Mouse (Mus musculus): ENCODE data around the gene Tmem182. TPM values are rescaled to one million over a fixed set of nuclear protein-coding genes. Genes with fewer than 3 reads are reported as not detected.

Gene Tmem182
- polyA plus RNA-seq (2014; fragmentation: Nextera tagmentation; extraction: Ambion mirVana): 48.5 and 52.0 TPM in 2 replicates

- Histone ChIP-seq H3K27me3 (ENCODE audit: control insufficient read depth, insufficient read depth, low read length) (no peaks in the 10 kb centered on the region), H3K9me3 (ENCODE audit: control insufficient read depth, low read length) (no peaks in the 10 kb centered on the region), H3K4me1 (ENCODE audit: control insufficient read depth in 2 of 2, insufficient read depth in 2 of 2, low read length in 2 of 2) (peaks cover 12 to 15% of the 10 kb centered on the region in 2 experiments; a peak in 3 of 4 replicates), H3K4me3 (ENCODE audit: control insufficient read depth in 1 of 2, insufficient read depth in 1 of 2, low read depth in 1 of 2, low read length in 2 of 2) (peak within 1 kb of the TSS; percentile 25 to 30), H3K4me2 (ENCODE audit: low read length) (peak within 1 kb of the TSS; percentile 54), H3K27ac (replicated peaks in 1 of 2; ENCODE audit: control insufficient read depth in 1 of 2, insufficient read depth in 1 of 2, low read depth in 2 of 2, low read length in 2 of 2) (peak within 1 kb of the TSS; percentile 83 to 93), H3K9ac (ENCODE audit: low read length) (peak within 1 kb of the TSS; percentile 31), H3K36me3 (ENCODE audit: control insufficient read depth, insufficient read depth, low read length) (no peaks in the 10 kb centered on the region; the same call in 1 of the 2 replicates)
- ATAC-seq (ENCODE audit: insufficient number of reproducible peaks, insufficient read depth, low FRiP score, low read depth): peak; percentile 78; the same call in 1 of the 2 replicates
- WGBS: 25% methylated on average over 9 of the region's 9 CpGs
Observed at GRCm38 (mm10) chr1:40805351-40805750, at the start of gene Tmem182. TSS of gene Tmem182 (plus strand) at chr1:40805601.

GRCm38 (mm10) chr1:40759751-40760445 is 45.5 kb upstream of the Tmem182 start:
- Histone ChIP-seq H3K36me3 (ENCODE audit: control insufficient read depth, insufficient read depth, low read length) (no peaks in the 10 kb centered on the region), H3K9ac (ENCODE audit: low read length) (no peak overlapping the region), H3K27ac (replicated peaks in 1 of 2; ENCODE audit: control insufficient read depth in 1 of 2, insufficient read depth in 1 of 2, low read depth in 2 of 2, low read length in 2 of 2) (no peak overlapping the region), H3K9me3 (ENCODE audit: control insufficient read depth, low read length) (no peaks in the 10 kb centered on the region), H3K4me3 (ENCODE audit: control insufficient read depth in 1 of 2, insufficient read depth in 1 of 2, low read depth in 1 of 2, low read length in 2 of 2) (no peak overlapping the region), H3K4me2 (ENCODE audit: low read length) (no peak overlapping the region), H3K27me3 (ENCODE audit: control insufficient read depth, insufficient read depth, low read length) (no peaks in the 10 kb centered on the region), H3K4me1 (ENCODE audit: control insufficient read depth in 2 of 2, insufficient read depth in 2 of 2, low read length in 2 of 2) (peaks cover 0 to 2% of the 10 kb centered on the region in 2 experiments; a peak in 1 of 4 replicates)
- WGBS: 84% methylated on average over 6 of the region's 6 CpGs
- no peak for ATAC-seq (ENCODE audit: insufficient number of reproducible peaks, insufficient read depth, low FRiP score, low read depth)

GRCm38 (mm10) chr1:40764042-40764441 is 41.4 kb upstream of the Tmem182 start:
- no peak overlapping the region for H3K4me2 ChIP-seq (ENCODE audit: low read length)
- H3K36me3 ChIP-seq (ENCODE audit: control insufficient read depth, insufficient read depth, low read length): no peaks in the 10 kb centered on the region
- no peaks in the 10 kb centered on the region for H3K27me3 ChIP-seq (ENCODE audit: control insufficient read depth, insufficient read depth, low read length)
- H3K4me1 ChIP-seq (ENCODE audit: control insufficient read depth in 2 of 2, insufficient read depth in 2 of 2, low read length in 2 of 2): no peaks in the 10 kb centered on the region; a peak in 1 of 4 replicates
- ATAC-seq (ENCODE audit: insufficient number of reproducible peaks, insufficient read depth, low FRiP score, low read depth): no peak
- H3K4me3 ChIP-seq (ENCODE audit: control insufficient read depth in 1 of 2, insufficient read depth in 1 of 2, low read depth in 1 of 2, low read length in 2 of 2): no peak overlapping the region
- no peaks in the 10 kb centered on the region for H3K9me3 ChIP-seq (ENCODE audit: control insufficient read depth, low read length)
- whole genome bisulfite sequencing: 86% methylated on average over 1 of the region's 1 CpGs
- no peak overlapping the region for H3K27ac ChIP-seq (replicated peaks in 1 of 2; ENCODE audit: control insufficient read depth in 1 of 2, insufficient read depth in 1 of 2, low read depth in 2 of 2, low read length in 2 of 2)
- no peak overlapping the region for H3K9ac ChIP-seq (ENCODE audit: low read length)

DNA sequence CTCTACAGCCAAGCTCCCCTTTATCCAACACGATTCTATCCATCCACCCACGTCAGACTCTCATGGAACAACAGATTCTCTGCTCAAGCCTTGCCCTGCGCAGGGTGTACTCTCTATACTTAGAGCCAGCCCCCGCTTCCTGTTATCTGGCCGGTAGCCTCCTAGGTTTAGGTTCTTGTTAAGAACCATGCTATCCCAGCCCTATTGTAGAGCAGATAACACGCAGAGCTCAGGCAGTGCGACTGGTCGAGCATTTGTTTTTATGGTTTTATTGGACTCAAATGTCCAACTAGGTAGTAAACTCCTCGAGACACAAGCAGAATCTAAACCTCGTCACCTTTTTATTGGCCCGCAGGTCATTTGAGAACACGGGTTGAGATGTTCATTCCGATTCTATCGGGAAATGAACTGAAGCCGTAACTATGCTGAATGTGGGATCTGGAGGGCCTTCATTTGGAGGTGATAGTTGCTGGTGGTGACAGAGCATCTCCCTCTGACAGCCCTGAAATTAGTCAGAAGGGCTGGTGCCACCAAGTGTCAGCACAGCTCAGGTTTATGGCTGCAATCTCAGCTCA is 40.6 kb upstream of the Tmem182 start:
- 74% methylated on average over 15 of the region's 15 CpGs for WGBS
- Histone ChIP-seq H3K4me2 (ENCODE audit: low read length) (no peak overlapping the region), H3K27me3 (ENCODE audit: control insufficient read depth, insufficient read depth, low read length) (no peaks in the 10 kb centered on the region), H3K27ac (replicated peaks in 1 of 2; ENCODE audit: control insufficient read depth in 1 of 2, insufficient read depth in 1 of 2, low read depth in 2 of 2, low read length in 2 of 2) (no peak overlapping the region), H3K4me3 (ENCODE audit: control insufficient read depth in 1 of 2, insufficient read depth in 1 of 2, low read depth in 1 of 2, low read length in 2 of 2) (no peak overlapping the region), H3K9me3 (ENCODE audit: control insufficient read depth, low read length) (no peaks in the 10 kb centered on the region), H3K36me3 (ENCODE audit: control insufficient read depth, insufficient read depth, low read length) (no peaks in the 10 kb centered on the region), H3K9ac (ENCODE audit: low read length) (no peak overlapping the region), H3K4me1 (ENCODE audit: control insufficient read depth in 2 of 2, insufficient read depth in 2 of 2, low read length in 2 of 2) (no peaks in the 10 kb centered on the region)
- no peak for ATAC-seq (ENCODE audit: insufficient number of reproducible peaks, insufficient read depth, low FRiP score, low read depth)

- Histone ChIP-seq H3K36me3 (ENCODE audit: control insufficient read depth, insufficient read depth, low read length) (no peaks in the 10 kb centered on the region), H3K27me3 (ENCODE audit: control insufficient read depth, insufficient read depth, low read length) (no peaks in the 10 kb centered on the region), H3K27ac (replicated peaks in 1 of 2; ENCODE audit: control insufficient read depth in 1 of 2, insufficient read depth in 1 of 2, low read depth in 2 of 2, low read length in 2 of 2) (no peak overlapping the region), H3K9ac (ENCODE audit: low read length) (no peak overlapping the region), H3K4me2 (ENCODE audit: low read length) (no peak overlapping the region), H3K9me3 (ENCODE audit: control insufficient read depth, low read length) (no peaks in the 10 kb centered on the region), H3K4me1 (ENCODE audit: control insufficient read depth in 2 of 2, insufficient read depth in 2 of 2, low read length in 2 of 2) (no peaks in the 10 kb centered on the region), H3K4me3 (ENCODE audit: control insufficient read depth in 1 of 2, insufficient read depth in 1 of 2, low read depth in 1 of 2, low read length in 2 of 2) (no peak overlapping the region)
- ATAC-seq (ENCODE audit: insufficient number of reproducible peaks, insufficient read depth, low FRiP score, low read depth): no peak
- WGBS: 87% methylated on average over 12 of the region's 12 CpGs
Observed at GRCm38 (mm10) chr1:40765521-40765920, 39.9 kb upstream of the Tmem182 start.

- H3K27ac ChIP-seq (replicated peaks in 1 of 2; ENCODE audit: control insufficient read depth in 1 of 2, insufficient read depth in 1 of 2, low read depth in 2 of 2, low read length in 2 of 2): no peak overlapping the region
- WGBS: 80% methylated on average over 18 of the region's 18 CpGs
- H3K4me1 ChIP-seq (ENCODE audit: control insufficient read depth in 2 of 2, insufficient read depth in 2 of 2, low read length in 2 of 2): no peaks in the 10 kb centered on the region
- ATAC-seq (ENCODE audit: insufficient number of reproducible peaks, insufficient read depth, low FRiP score, low read depth): no peak
- no peak overlapping the region for H3K4me3 ChIP-seq (ENCODE audit: control insufficient read depth in 1 of 2, insufficient read depth in 1 of 2, low read depth in 1 of 2, low read length in 2 of 2)
- no peaks in the 10 kb centered on the region for H3K27me3 ChIP-seq (ENCODE audit: control insufficient read depth, insufficient read depth, low read length)
- H3K36me3 ChIP-seq (ENCODE audit: control insufficient read depth, insufficient read depth, low read length): no peaks in the 10 kb centered on the region
- no peak overlapping the region for H3K9ac ChIP-seq (ENCODE audit: low read length)
- H3K9me3 ChIP-seq (ENCODE audit: control insufficient read depth, low read length): no peaks in the 10 kb centered on the region
- no peak overlapping the region for H3K4me2 ChIP-seq (ENCODE audit: low read length)
Observed at GRCm38 (mm10) chr1:40767588-40767987, 37.8 kb upstream of the Tmem182 start.

- Histone ChIP-seq H3K27ac (replicated peaks in 1 of 2; ENCODE audit: control insufficient read depth in 1 of 2, insufficient read depth in 1 of 2, low read depth in 2 of 2, low read length in 2 of 2) (no peak overlapping the region), H3K9me3 (ENCODE audit: control insufficient read depth, low read length) (no peaks in the 10 kb centered on the region), H3K27me3 (ENCODE audit: control insufficient read depth, insufficient read depth, low read length) (no peaks in the 10 kb centered on the region), H3K4me2 (ENCODE audit: low read length) (no peak overlapping the region), H3K36me3 (ENCODE audit: control insufficient read depth, insufficient read depth, low read length) (no peaks in the 10 kb centered on the region), H3K4me1 (ENCODE audit: control insufficient read depth in 2 of 2, insufficient read depth in 2 of 2, low read length in 2 of 2) (no peaks in the 10 kb centered on the region), H3K4me3 (ENCODE audit: control insufficient read depth in 1 of 2, insufficient read depth in 1 of 2, low read depth in 1 of 2, low read length in 2 of 2) (no peak overlapping the region), H3K9ac (ENCODE audit: low read length) (no peak overlapping the region)
- ATAC-seq (ENCODE audit: insufficient number of reproducible peaks, insufficient read depth, low FRiP score, low read depth): no peak
- 29% methylated on average over 6 of the region's 6 CpGs for WGBS
Observed at GRCm38 (mm10) chr1:40768606-40769005, 36.8 kb upstream of the Tmem182 start.
